Mouse (Mus musculus): Measurements from ENCODE around the gene Pnpla6. TPM values are rescaled to one million over a fixed set of nuclear protein-coding genes. Genes with fewer than 3 reads are reported as not detected.

The Pnpla6 gene
- polyA plus RNA-seq, 1 experiment from 2014 or later = 29.9 TPM

DNA sequence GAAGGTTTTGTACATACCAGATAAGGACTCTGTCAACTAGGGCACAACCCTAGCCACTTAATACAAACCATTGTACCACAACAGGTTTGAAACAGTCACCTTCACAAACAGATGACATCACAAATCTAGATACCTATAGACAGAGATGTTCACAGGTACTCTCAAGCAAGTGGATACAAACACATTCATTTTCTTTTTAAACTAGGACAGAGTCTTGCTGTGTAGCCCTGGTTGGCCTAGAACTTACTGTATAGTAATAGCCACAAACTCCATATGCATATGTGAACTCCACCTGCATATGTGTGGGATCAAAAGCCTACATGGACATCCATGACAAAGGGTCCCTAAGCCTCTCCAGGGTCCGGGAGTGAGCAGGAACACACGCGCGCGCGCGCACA, 71.8 kb downstream of the Pnpla6 start, which contains the start of gene Camsap3:
TSS of gene Camsap3 (plus strand) at position 301 of the 398 bp plus-strand sequence.
- Histone ChIP-seq H3K4me2 (peak within 1 kb of the TSS; percentile 71), H3K27me3 (peaks cover 23% of the 10 kb centered on the region), H3K9me3 (no peaks in the 10 kb centered on the region), H3K4me3 (peak within 1 kb of the TSS; percentile 55), H3K4me1 (0 out of 2 replicates have a peak, but pooled peaks cover 7% of the 10 kb centered on the region), H3K9ac (peak within 1 kb of the TSS; percentile 47), H3K36me3 (no peaks in the 10 kb centered on the region), H3K27ac (peak within 1 kb of the TSS; percentile 74)
- no peak; the same call in 1 of the 2 replicates for ATAC-seq (ENCODE audit: borderline replicate concordance, extremely low read depth, low FRiP score, low TSS enrichment)
- 3% methylated on average over 7 of the region's 7 CpGs for WGBS

GRCm38 (mm10) chr8:3587391-3588257, 72.4 kb downstream of the Pnpla6 start:
- Histone ChIP-seq H3K4me3 (peak overlapping the region; percentile 55), H3K9me3 (no peaks in the 10 kb centered on the region), H3K27me3 (peaks cover 23% of the 10 kb centered on the region), H3K4me2 (peak overlapping the region; percentile 71), H3K4me1 (0 out of 2 replicates have a peak, but pooled peaks cover 7% of the 10 kb centered on the region), H3K36me3 (no peaks in the 10 kb centered on the region), H3K27ac (peak overlapping the region; percentile 74), H3K9ac (peak overlapping the region; percentile 47)
- WGBS = 1% methylated on average over 77 of the region's 77 CpGs
- peak; percentile 72 for ATAC-seq (ENCODE audit: borderline replicate concordance, extremely low read depth, low FRiP score, low TSS enrichment)

GRCm38 (mm10) chr8:3588258-3588633, 73.1 kb downstream of the Pnpla6 start:
- Histone ChIP-seq H3K27ac (peak overlapping the region; percentile 74), H3K9me3 (no peaks in the 10 kb centered on the region), H3K4me1 (0 out of 2 replicates have a peak, but pooled peaks cover 7% of the 10 kb centered on the region), H3K9ac (peak overlapping the region; percentile 47), H3K4me2 (peak overlapping the region; percentile 71), H3K27me3 (peaks cover 23% of the 10 kb centered on the region), H3K4me3 (peak overlapping the region; percentile 55), H3K36me3 (no peaks in the 10 kb centered on the region)
- peak; percentile 36; the same call in 1 of the 2 replicates for ATAC-seq (ENCODE audit: borderline replicate concordance, extremely low read depth, low FRiP score, low TSS enrichment)
- WGBS = 3% methylated on average over 11 of the region's 11 CpGs

DNA sequence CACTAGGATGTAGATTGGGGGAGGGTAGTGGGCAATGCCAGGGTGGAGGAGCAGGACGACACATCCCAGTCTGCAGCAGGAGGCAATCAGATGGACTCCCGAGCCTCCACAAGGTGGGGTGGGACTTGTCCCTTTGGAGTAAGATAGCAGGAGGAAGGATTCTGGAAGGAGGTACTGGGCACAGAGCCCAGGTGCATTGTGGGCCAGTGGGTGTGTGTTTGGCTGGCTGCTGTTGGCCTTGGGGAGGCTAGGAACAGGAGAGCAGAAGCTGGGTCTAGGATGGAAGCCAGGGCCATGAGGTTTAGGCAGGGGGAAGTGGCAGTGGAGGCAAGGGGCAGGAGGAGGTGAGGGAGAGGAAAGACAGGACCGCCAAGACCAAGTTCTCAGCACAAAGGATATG, 78.3 kb downstream of the Pnpla6 start:
- 58% methylated on average over 3 of the region's 3 CpGs for WGBS
- Histone ChIP-seq H3K4me3 (no peak overlapping the region), H3K27ac (no peak overlapping the region), H3K36me3 (no peaks in the 10 kb centered on the region), H3K4me2 (no peak overlapping the region), H3K9me3 (no peaks in the 10 kb centered on the region), H3K4me1 (no peaks in the 10 kb centered on the region), H3K27me3 (peaks cover under 1% of the 10 kb centered on the region; the same call in 1 of the 2 replicates), H3K9ac (no peak overlapping the region)
- no peak for ATAC-seq (ENCODE audit: borderline replicate concordance, extremely low read depth, low FRiP score, low TSS enrichment)

Other genes starting within 250 kb of the Pnpla6 start
- gene Insr, start 235.8 kb upstream of the Pnpla6 start, polyA plus RNA-seq (2015; fragmentation: Nextera tagmentation; extraction: Ambion mirVana) = 34.8 and 38.8 TPM in 2 replicates
- gene A430078G23Rik, start 162.0 kb upstream of the Pnpla6 start, polyA plus RNA-seq (2015; fragmentation: Nextera tagmentation; extraction: Ambion mirVana) = 0.08 and 0.59 TPM in 2 replicates
- gene Arhgef18, start 122.4 kb upstream of the Pnpla6 start, polyA plus RNA-seq (2015; fragmentation: Nextera tagmentation; extraction: Ambion mirVana) = 6.7 and 7.8 TPM in 2 replicates
- 9.2 and 11.4 TPM in 2 replicates for gene Pex11g, start 47.7 kb upstream of the Pnpla6 start, polyA plus RNA-seq (2015; fragmentation: Nextera tagmentation; extraction: Ambion mirVana)
- not detected in 2 replicates for gene Tex45, start 44.5 kb upstream of the Pnpla6 start, polyA plus RNA-seq (2015; fragmentation: Nextera tagmentation; extraction: Ambion mirVana)
- 44.6 and 45.2 TPM in 2 replicates for gene Zfp358, start 22.2 kb upstream of the Pnpla6 start, polyA plus RNA-seq (2015; fragmentation: Nextera tagmentation; extraction: Ambion mirVana)
- gene Mcoln1, start 14.9 kb upstream of the Pnpla6 start, polyA plus RNA-seq (2015; fragmentation: Nextera tagmentation; extraction: Ambion mirVana) = 45.7 and 50.7 TPM in 2 replicates
- gene C330021F23Rik, start 52.6 kb downstream of the Pnpla6 start, polyA plus RNA-seq (2015; fragmentation: Nextera tagmentation; extraction: Ambion mirVana) = 0.77 and 1.1 TPM in 2 replicates
- gene Camsap3, start 71.9 kb downstream of the Pnpla6 start, polyA plus RNA-seq (2015; fragmentation: Nextera tagmentation; extraction: Ambion mirVana) = 5.8 and 6.9 TPM in 2 replicates
- gene Xab2, start 105.9 kb downstream of the Pnpla6 start, polyA plus RNA-seq (2015; fragmentation: Nextera tagmentation; extraction: Ambion mirVana) = 58.0 and 61.8 TPM in 2 replicates
- gene Pet100, start 106.2 kb downstream of the Pnpla6 start, polyA plus RNA-seq (2015; fragmentation: Nextera tagmentation; extraction: Ambion mirVana) = 83.5 and 91.0 TPM in 2 replicates
- 0.12 TPM in 1 of 2 replicates, not detected in the other for gene Pcp2, start 110.2 kb downstream of the Pnpla6 start, polyA plus RNA-seq (2015; fragmentation: Nextera tagmentation; extraction: Ambion mirVana)
- 75.6 and 84.6 TPM in 2 replicates for gene Stxbp2, start 115.6 kb downstream of the Pnpla6 start, polyA plus RNA-seq (2015; fragmentation: Nextera tagmentation; extraction: Ambion mirVana)
- gene Retn, start 140.4 kb downstream of the Pnpla6 start, polyA plus RNA-seq (2015; fragmentation: Nextera tagmentation; extraction: Ambion mirVana) = not detected in 2 replicates
- gene Mcemp1, start 150.4 kb downstream of the Pnpla6 start, polyA plus RNA-seq (2015; fragmentation: Nextera tagmentation; extraction: Ambion mirVana) = 1.8 and 2.0 TPM in 2 replicates
- 6.8 and 8.2 TPM in 2 replicates for gene Fcor, start 157.0 kb downstream of the Pnpla6 start, polyA plus RNA-seq (2015; fragmentation: Nextera tagmentation; extraction: Ambion mirVana)
- gene Trappc5, start 160.9 kb downstream of the Pnpla6 start, polyA plus RNA-seq (2015; fragmentation: Nextera tagmentation; extraction: Ambion mirVana) = 38.4 and 39.4 TPM in 2 replicates
- gene Fcer2a, start 178.8 kb downstream of the Pnpla6 start, polyA plus RNA-seq (2015; fragmentation: Nextera tagmentation; extraction: Ambion mirVana) = 0.23 TPM in 1 of 2 replicates, not detected in the other
- 0.40 and 0.47 TPM in 2 replicates for gene Clec4g, start 205.3 kb downstream of the Pnpla6 start, polyA plus RNA-seq (2015; fragmentation: Nextera tagmentation; extraction: Ambion mirVana)
- gene Cd209a, start 233.6 kb downstream of the Pnpla6 start, polyA plus RNA-seq (2015; fragmentation: Nextera tagmentation; extraction: Ambion mirVana) = 0.26 and 0.34 TPM in 2 replicates